Mouse (Mus musculus) kidney, postnatal 0 days (tissue): Measurements from ENCODE around the gene Plppr3. TPM values are rescaled to one million over a fixed set of nuclear protein-coding genes. Genes with fewer than 3 reads are reported as not detected.
A peak's percentile ranks its signal among the peaks of the same experiment; 100 is the strongest.

Source experiments
- ATAC-seq: fragments of 200-750 bp; cut with Nextera tagmentation; replicated peaks from 2 replicates; pipeline ENCODE4 v1.8.0; 2017; ENCODE audit warnings: low read depth, moderate number of reproducible peaks, moderate TSS enrichment, moderate library complexity; ENCODE audit not compliant: low FRiP score
- DNase-seq: peaks from one replicate; pipeline ENCODE4 v3.0.0-alpha.2; 2016; ENCODE audit warnings: low spot score
- H3K27ac ChIP-seq: fragments of 300-500 bp; sonication (generic); 2 replicates; pipeline ENCODE4 v1.5.1; 2014; ENCODE audit warnings: mild to moderate bottlenecking
- H3K27me3 ChIP-seq: fragments of 300-500 bp; sonication (generic); 2 replicates; pipeline ENCODE4 v1.6.1; 2014; ENCODE audit warnings: low read length, mixed read lengths; ENCODE audit not compliant: insufficient read depth
- H3K36me3 ChIP-seq: fragments of 300-500 bp; sonication (generic); 2 replicates; pipeline ENCODE4 v1.6.1; 2014; ENCODE audit warnings: low read length, mixed read lengths; ENCODE audit not compliant: insufficient read depth
- H3K4me1 ChIP-seq: fragments of 300-500 bp; sonication (generic); replicated peaks from 2 replicates; pipeline ENCODE4 v1.6.1; 2014; ENCODE audit warnings: antibody characterized with exemption, low read length, mixed read lengths; ENCODE audit not compliant: insufficient read depth
- H3K4me2 ChIP-seq: fragments of 300-500 bp; sonication (generic); 2 replicates; pipeline ENCODE4 v1.6.1; 2014; ENCODE audit warnings: mild to moderate bottlenecking, low read length, moderate library complexity, mixed read lengths
- H3K4me3 ChIP-seq: fragments of 300-500 bp; sonication (generic); replicated peaks from 2 replicates; pipeline ENCODE4 v1.5.1; 2014; ENCODE audit warnings: low read depth, low read length
- H3K9ac ChIP-seq: fragments of 300-500 bp; sonication (generic); 2 replicates; pipeline ENCODE4 v1.6.1; 2014; ENCODE audit warnings: low read depth, low read length
- H3K9me3 ChIP-seq: fragments of 300-500 bp; sonication (generic); replicated peaks from 2 replicates; pipeline ENCODE4 v1.6.1; 2016; ENCODE audit warnings: low read length, inconsistent platforms, mixed read lengths
- CTCF ChIP-seq: IDR thresholded peaks from 2 replicates; pipeline ENCODE4 v1.5.1; 2016; ENCODE audit warnings: antibody characterized with exemption, low read depth, mild to moderate bottlenecking, moderate library complexity
- WGBS: fragments of 180-500 bp; shearing (Covaris S2); extraction: QIAGEN DNeasy Blood & Tissue Kit; methylation state at CpG from one replicate; pipeline ENCODE4 v1.1.7; 2014; 5-methylcytosine and 5-hydroxymethylcytosine counted together
- polyA plus RNA-seq: library from polyadenylated mRNA; unstranded; fragments of >200 nt; fragmentation: Nextera tagmentation; extraction: Ambion mirVana; gene quantifications from 2 replicates; pipeline ENCODE4 v1.2.1, GENCODE M21; 2015

Plppr3 gene
- polyA plus RNA-seq, 1 experiment from 2014 or later, result 37.0 TPM

DNA sequence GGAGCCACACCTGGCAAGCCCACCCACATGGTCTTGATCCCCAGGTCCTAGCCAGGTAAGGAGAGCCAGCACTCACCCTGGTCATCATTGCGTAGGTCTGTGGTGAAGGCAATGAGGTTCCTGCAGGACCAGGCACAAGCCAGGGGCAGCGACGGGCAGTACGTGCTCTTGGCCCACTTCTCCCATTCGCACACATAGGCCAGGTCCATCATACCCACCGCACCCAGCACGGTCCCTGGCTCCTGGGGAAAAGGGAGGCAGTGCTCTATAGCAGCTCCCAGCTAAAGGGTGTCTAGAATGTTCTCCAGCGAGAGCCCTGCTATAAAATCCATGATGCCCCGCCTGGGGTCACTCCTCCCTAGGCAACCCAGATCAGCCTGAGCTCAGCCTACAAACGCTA lies 33.0 kb upstream of the Plppr3 start:
- no peaks in the 10 kb centered on the region for H3K27me3 ChIP-seq
- no peak for TF ChIP-seq CTCF
- no peaks in the 10 kb centered on the region for H3K4me1 ChIP-seq
- WGBS, result 89% methylated on average over 10 of the region's 10 CpGs
- no peak overlapping the region for H3K27ac ChIP-seq
- peaks cover 47% of the 10 kb centered on the region for H3K36me3 ChIP-seq
- ATAC-seq (no peak), DNase-seq (no peak)
- H3K4me2 ChIP-seq, result no peak overlapping the region
- no peaks in the 10 kb centered on the region for H3K9me3 ChIP-seq
- no peak overlapping the region for H3K4me3 ChIP-seq
- H3K9ac ChIP-seq, result no peak overlapping the region

- WGBS, result 96% methylated on average over 9 of the region's 9 CpGs
- no peak overlapping the region for H3K4me3 ChIP-seq
- DNase-seq (no peak), ATAC-seq (no peak)
- no peak overlapping the region for H3K27ac ChIP-seq
- H3K4me1 ChIP-seq, result no peaks in the 10 kb centered on the region
- TF ChIP-seq CTCF, result no peak
- no peak overlapping the region for H3K4me2 ChIP-seq
- H3K27me3 ChIP-seq, result no peaks in the 10 kb centered on the region
- peaks cover 45% of the 10 kb centered on the region for H3K36me3 ChIP-seq
- H3K9me3 ChIP-seq, result no peaks in the 10 kb centered on the region
- H3K9ac ChIP-seq, result no peak overlapping the region
Observed at GRCm38 (mm10) chr10:79906712-79907111, 32.3 kb upstream of the Plppr3 start.

GRCm38 (mm10) chr10:79900951-79901410 lies 26.5 kb upstream of the Plppr3 start:
- no peaks in the 10 kb centered on the region for H3K4me1 ChIP-seq
- H3K36me3 ChIP-seq, result peaks cover 63% of the 10 kb centered on the region
- TF ChIP-seq CTCF, result peak; percentile 51
- no peaks in the 10 kb centered on the region for H3K27me3 ChIP-seq
- no peak overlapping the region for H3K4me2 ChIP-seq
- no peak for ATAC-seq
- WGBS, result 59% methylated on average over 2 of the region's 2 CpGs
- H3K9me3 ChIP-seq, result no peaks in the 10 kb centered on the region
- no peak for DNase-seq
- no peak overlapping the region for H3K9ac ChIP-seq
- no peak overlapping the region for H3K27ac ChIP-seq
- no peak overlapping the region for H3K4me3 ChIP-seq

DNA sequence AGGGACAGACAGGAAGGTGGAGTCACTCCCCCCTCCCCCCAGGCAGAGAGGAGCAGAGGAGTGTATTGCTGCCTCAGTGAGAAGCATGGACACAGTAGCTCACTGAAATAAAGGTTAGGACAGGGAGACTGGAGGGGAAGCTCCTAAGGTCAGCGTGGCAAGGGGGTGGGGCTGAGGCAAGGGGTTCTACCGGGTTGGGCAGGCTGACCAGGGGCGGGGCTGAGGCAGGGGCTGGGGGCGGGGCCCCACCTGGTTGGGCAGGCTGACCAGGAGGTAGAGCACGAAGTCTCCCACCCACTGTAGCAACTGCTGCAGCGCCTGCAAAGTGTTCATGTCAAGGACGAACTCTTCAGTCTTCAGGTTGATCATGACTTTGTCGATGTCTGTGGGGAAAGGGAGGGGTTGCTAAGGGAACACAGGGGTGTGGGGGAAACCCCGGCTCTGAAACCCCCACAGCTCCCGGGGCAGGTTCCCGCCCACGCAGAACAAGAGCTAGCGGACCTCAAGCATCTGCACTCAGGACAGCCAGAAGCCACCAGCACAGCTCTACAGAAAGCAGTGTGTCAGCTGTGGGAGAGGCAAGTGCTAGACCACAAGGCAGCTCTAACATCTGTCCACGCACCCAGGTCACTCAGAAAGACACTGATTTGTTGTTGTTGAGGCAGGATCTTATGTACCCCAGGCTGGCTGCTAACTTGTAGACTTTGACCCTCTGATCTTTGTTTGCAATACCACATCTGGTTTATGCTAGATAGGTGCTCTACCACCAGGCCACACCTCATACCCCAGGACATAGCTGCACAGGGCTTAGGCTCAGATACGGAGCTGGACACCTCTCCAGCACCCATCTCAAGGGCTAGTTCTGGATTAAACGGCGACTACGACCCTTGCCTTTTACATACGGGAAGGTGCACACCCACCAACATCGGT lies 23.1 kb upstream of the Plppr3 start:
- WGBS, result 46% methylated on average over 20 of the region's 20 CpGs
- Histone ChIP-seq H3K9me3 (no peaks in the 10 kb centered on the region), H3K4me2 (no peak overlapping the region), H3K9ac (no peak overlapping the region), H3K27ac (no peak overlapping the region), H3K4me1 (no peaks in the 10 kb centered on the region), H3K27me3 (no peaks in the 10 kb centered on the region), H3K4me3 (no peak overlapping the region), H3K36me3 (peaks cover 61% of the 10 kb centered on the region)
- DNase-seq (no peak), ATAC-seq (peak; percentile 22)
- no peak for TF ChIP-seq CTCF

DNA sequence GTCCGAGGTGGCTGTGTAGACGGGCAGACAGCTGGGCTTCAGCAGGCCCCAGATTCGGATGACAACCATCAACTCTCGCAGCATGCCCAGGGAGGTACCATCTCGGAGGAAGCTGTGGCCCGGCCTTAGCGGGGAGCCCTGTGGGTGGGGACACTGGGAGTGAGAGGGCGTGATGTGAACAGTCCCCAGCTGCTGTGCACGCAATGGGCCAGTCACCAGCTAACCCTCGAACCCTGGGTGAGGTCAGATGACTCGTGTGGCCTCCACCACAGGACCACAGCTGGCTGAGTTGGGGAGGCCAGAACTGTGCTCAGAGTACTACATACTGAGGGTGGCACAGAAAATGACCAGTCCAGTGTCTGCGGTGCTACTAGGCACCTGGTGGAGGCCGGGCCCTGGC lies 22.4 kb upstream of the Plppr3 start:
- H3K4me1 ChIP-seq, result no peaks in the 10 kb centered on the region
- H3K27ac ChIP-seq, result no peak overlapping the region
- no peak for TF ChIP-seq CTCF
- H3K4me2 ChIP-seq, result no peak overlapping the region
- DNase-seq, result no peak
- no peak overlapping the region for H3K4me3 ChIP-seq
- WGBS, result 81% methylated on average over 13 of the region's 13 CpGs
- no peak for ATAC-seq
- H3K9ac ChIP-seq, result no peak overlapping the region
- H3K27me3 ChIP-seq, result no peaks in the 10 kb centered on the region
- H3K9me3 ChIP-seq, result no peaks in the 10 kb centered on the region
- H3K36me3 ChIP-seq, result peaks cover 58% of the 10 kb centered on the region

DNA sequence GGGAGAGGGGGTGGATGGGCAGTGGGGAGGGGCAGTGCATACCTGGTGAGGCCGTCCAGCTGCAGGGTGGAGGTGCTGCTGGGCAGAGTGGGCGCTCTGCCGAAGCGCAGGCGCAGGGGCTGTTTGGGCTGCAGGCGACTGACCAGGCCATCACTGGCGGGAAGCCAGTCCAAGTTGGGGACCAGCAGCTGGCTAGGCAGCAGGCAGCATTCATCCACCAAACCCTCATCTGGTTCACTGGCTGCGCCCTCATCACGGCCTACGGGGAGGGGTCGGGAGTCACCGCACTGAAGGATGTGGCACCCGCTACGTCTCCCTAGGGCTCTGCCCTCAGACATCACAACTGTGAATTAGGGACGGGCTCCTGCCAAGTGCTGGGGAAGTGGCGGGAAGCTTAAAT lies 21.9 kb upstream of the Plppr3 start:
- no peaks in the 10 kb centered on the region for H3K4me1 ChIP-seq
- H3K4me2 ChIP-seq, result no peak overlapping the region
- H3K36me3 ChIP-seq, result peaks cover 58% of the 10 kb centered on the region
- ATAC-seq, result no peak
- H3K27me3 ChIP-seq, result no peaks in the 10 kb centered on the region
- no peak for TF ChIP-seq CTCF
- H3K27ac ChIP-seq, result no peak overlapping the region
- H3K4me3 ChIP-seq, result no peak overlapping the region
- H3K9ac ChIP-seq, result no peak overlapping the region
- 81% methylated on average over 16 of the region's 16 CpGs for WGBS
- no peak for DNase-seq
- no peaks in the 10 kb centered on the region for H3K9me3 ChIP-seq
